Mouse (Mus musculus) left cerebral cortex, adult 8-10 months (tissue): ENCODE results near the gene AB124611. TPM values are rescaled to one million over a fixed set of nuclear protein-coding genes. Genes with fewer than 3 reads are reported as not detected.

Experiments
- DNase-seq, 2 experiments: peaks; one replicate each; pipeline ENCODE4 v3.0.0; 2022; ENCODE audit warnings: low spot score in 2 of 2
- total RNA-seq, 4 experiments: library from RNA; stranded (reverse); gene quantifications; 2 replicates each; pipeline ENCODE4 v1.2.4; 2022

The AB124611 gene
- total RNA-seq, 4 experiments from 2014 or later = 0.27 to 0.68 (median 0.41) TPM; not detected in 1

GRCm38 (mm10) chr9:21559151-21559550, 33.2 kb downstream of the AB124611 start:
- no peak for DNase-seq

DNA sequence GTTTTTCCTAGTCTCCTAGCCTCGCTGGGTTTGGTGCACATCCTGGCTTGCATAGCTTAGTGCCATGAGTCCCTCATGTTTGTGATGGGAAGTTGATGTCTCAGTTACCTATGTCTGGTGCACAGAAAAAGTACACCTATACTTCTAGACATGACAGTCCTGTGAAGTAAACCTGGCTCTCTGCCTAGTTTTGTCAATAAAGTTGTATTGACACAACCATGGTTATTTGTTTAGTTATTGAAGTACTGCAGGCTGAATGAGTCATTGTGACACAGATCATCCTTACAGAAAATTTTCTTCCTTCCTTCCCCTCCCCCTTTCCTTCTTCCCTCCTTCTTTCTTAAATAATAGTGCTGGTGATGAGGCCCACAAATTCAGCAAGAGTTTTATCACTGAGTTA, 38.4 kb downstream of the AB124611 start:
- no peak for DNase-seq

DNA sequence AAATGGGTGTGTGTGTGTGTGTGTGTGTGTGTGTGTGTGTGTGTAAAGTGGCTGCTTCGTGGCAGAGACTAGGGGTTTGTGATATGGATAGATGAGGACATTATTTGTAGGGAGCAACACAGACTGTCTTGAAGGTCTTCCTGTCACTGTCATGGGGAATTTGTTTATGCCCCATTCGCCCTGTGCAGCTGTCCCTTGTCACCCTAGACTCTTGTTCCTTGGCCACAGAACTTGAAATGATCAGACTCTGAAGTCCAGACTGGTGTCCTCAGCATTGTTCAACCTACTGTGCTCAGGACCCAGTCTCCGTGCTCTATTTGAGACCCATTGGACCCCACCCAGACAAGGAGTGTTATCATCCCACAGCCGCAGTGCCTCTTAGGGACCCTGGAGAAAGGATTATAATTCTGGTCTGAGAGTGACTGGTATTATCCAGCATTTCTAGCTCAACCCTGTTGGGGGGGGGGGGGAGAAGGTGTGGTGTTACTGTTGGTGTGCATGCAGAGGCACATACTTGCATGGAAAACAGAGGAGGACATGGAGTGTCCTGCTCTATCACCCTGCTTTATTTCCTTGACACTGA, 39.1 kb downstream of the AB124611 start:
- DNase-seq = no peak

- DNase-seq = no peak
Observed at GRCm38 (mm10) chr9:21566538-21566937, 40.6 kb downstream of the AB124611 start.

GRCm38 (mm10) chr9:21567051-21567450, 41.1 kb downstream of the AB124611 start:
- no peak for DNase-seq

GRCm38 (mm10) chr9:21568657-21569255, 42.8 kb downstream of the AB124611 start:
- no peak for DNase-seq

- DNase-seq = no peak
Observed at GRCm38 (mm10) chr9:21574012-21574801, 48.2 kb downstream of the AB124611 start.

DNA sequence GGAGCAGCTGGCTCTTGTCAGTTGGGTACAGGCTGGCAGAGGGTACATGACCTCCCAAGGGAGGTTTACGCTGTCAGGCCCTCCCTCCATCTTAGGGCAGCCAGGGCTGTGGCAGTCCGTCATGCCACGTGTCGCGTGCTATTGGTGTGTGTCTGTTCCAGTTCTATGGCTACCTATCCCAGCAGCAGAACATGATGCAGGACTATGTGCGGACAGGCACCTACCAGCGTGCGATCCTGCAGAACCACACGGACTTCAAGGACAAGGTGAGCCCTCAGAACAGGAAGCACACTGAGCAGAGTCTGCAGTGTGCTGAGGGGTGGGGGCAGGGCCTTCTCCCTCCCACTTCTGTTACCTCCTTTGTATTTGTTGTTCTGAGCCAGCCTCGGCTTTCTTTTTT, 49.3 kb downstream of the AB124611 start:
- no peak for DNase-seq

- DNase-seq = no peak
Observed at GRCm38 (mm10) chr9:21576286-21576685, 50.3 kb downstream of the AB124611 start.

GRCm38 (mm10) chr9:21578226-21578625, 52.2 kb downstream of the AB124611 start:
- no peak for DNase-seq

DNA sequence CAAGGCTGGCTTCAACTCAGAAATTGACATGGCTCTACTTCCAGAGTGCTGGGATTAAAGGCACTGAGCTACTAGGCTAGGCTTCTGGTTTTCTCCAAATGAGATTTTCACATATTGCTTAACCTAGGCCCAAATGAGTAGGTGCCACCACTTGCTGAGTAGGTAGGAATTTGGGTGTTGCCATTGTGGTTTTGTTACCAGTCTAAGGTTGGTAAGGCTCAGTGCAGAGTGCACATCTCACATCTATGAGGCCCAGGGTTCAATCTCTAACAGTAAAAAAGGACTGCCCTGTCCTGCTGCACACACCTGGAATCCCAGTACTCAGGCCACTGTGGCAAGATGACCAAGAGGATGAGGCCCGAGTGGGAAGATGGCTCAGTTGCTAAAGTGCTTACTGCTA, 59.4 kb downstream of the AB124611 start:
- no peak for DNase-seq

GRCm38 (mm10) chr9:21587678-21588349, 61.8 kb downstream of the AB124611 start:
- peak in 1 of 2 experiments; percentile 50 for DNase-seq

DNA sequence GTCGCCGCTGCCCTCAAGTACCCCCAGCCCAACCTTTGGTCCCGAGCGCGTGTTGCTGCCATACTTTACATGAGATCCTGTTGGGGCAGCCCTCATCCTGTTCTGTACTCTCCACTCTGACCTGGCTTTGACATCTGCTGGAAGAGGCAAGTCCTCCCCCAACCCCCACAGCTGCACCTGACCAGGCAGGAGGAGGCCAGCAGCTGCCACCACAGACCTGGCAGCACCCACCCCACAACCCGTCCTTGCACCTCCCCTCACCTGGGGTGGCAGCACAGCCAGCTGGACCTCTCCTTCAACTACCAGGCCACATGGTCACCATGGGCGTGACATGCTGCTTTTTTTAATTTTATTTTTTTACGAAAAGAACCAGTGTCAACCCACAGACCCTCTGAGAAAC, 62.4 kb downstream of the AB124611 start:
- no peak for DNase-seq

DNA sequence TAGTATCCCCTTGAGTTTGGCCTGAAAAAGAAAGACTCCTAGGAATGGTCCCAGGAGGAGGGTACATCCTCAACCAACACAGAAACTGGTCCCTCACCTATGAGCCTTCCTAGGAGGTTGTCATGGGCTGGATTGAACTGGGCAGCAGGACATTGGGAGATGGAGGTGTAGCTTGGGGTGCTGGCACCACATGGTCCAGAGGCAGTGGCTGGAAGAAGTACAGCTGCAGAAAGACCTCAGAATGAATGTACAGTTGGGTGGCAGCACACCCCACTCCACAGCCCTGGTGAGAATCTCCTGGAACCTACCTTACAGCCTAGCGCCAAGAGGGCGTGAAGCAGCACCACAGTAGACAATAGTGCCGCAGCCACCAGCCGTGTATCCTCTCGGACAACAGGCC, 63.6 kb downstream of the AB124611 start:
- no peak for DNase-seq

GRCm38 (mm10) chr9:21591127-21591830, 65.3 kb downstream of the AB124611 start:
- no peak for DNase-seq

DNA sequence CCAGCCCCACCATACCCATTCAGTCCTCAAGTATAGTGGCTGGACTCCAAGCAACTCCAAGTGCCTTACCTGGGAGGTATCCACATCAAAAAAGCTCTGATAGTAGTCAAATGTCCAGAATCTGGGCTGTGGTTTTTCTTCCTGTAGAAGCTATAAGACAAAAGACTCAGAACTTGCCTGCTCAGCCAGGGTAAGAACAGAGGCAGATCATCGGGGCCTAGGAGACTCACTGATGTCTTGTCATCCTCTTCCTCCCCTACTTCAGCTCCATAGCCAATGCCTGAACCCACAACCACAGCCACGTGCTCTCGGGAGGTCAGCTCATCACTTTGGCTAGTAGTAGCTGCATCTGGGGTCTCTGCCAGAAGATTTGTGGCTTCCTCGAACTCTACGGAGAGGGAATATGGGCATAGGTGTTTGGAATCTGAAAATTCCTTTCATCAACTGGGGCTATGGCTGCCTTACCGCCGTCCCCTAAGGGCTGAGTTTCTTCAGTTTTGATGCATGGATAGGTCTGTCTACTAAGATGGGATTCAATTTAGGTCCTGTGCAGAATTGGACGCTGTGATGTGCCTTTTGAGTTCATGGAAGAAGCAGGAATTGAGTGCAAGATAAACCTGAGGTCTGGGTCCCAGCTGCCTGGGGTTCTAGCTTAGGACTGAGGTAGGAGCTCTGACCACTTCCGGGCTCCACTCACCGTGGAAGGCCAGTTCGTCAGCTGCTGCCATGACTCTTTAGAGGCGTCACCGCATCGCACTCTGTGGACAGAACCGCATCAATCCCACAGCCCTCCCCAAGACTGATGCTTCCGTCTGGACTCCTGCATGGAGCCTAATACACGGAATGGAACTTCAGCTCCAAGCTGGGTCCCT, 66.1 kb downstream of the AB124611 start:
- DNase-seq = no peak

GRCm38 (mm10) chr9:21592703-21593121, 66.7 kb downstream of the AB124611 start, which contains the start of the genes Timm29 and Yipf2:
Timm29 (plus strand) TSS chr9:21592722.
Yipf2 (minus strand) TSS chr9:21592828.
- peak; percentile 91 to 93 for DNase-seq

DNA sequence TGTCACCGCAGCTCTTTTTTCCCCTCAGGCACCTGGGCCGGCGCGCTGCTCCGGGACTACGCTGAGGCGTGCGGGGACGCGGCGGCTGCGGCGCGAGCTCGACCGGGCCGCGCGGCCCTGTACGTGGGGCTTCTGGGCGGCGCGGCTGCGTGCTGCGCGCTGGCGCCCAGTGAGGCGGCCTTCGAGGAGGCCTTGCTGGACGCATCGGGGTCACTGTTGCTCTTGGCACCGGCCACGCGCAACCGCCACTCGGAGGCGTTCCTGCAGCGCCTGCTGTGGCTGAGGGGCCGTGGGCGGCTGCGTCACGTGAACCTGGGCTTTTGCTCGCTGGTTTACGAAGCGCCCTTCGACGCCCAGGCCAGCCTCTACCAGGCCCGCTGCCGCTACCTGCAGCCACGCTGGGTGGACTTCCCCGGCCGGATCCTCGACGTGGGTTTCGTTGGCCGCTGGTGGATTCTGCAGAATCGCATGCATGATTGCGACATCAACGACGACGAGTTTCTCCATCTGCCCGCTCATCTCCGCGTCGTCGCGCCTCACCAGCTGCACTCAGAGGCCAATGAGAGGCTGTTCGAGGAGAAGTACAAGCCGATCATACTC, 67.2 kb downstream of the AB124611 start:
- peak in 1 of 2 experiments; percentile 69 for DNase-seq

GRCm38 (mm10) chr9:21594350-21594749, 68.4 kb downstream of the AB124611 start:
- DNase-seq = peak in 1 of 2 experiments; percentile 42

DNA sequence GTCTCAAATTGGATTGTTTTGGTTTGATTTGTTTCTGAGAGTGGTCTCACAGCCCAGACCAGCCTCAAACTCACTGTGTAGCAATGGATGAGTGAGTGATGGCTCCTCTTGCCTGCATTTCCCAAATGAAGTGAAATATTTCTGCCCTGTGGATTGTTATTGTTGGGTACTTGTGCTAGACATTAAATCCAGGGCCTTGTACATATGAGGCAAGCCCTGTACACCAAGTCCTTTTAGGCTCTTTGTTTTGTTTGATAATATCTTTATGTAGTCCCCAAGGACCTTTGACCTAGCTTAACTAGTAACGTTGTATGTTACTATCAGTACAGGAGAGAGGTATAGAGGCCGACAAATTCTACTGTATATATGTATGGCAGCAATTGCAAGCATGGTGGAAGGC, 68.9 kb downstream of the AB124611 start:
- no peak for DNase-seq
